Mouse (Mus musculus) liver, embryonic 14.5 days (tissue): ENCODE results near the gene March11.

Source experiments
- CTCF ChIP-seq: IDR thresholded peaks from 2 replicates; pipeline ENCODE4 v1.5.1; 2016; ENCODE audit warnings: antibody characterized with exemption, low read depth, control low read depth
- EP300 ChIP-seq: IDR thresholded peaks from 2 replicates; pipeline ENCODE4 v1.6.1; 2016; ENCODE audit warnings: antibody characterized with exemption, low read depth

GRCm38 (mm10) chr15:26292811-26293210 lies 16.0 kb upstream of the March11 start:
- TF ChIP-seq CTCF, result no peak
- no peak for TF ChIP-seq EP300
